Mouse (Mus musculus): ENCODE measurements at regions not wholly inside any gene's neighbourhood (a gene's known extent, or its start where the extent isn't known, plus 50 kb on each side); places are given as distances from the start of the nearest gene placed in this dataset.

DNA sequence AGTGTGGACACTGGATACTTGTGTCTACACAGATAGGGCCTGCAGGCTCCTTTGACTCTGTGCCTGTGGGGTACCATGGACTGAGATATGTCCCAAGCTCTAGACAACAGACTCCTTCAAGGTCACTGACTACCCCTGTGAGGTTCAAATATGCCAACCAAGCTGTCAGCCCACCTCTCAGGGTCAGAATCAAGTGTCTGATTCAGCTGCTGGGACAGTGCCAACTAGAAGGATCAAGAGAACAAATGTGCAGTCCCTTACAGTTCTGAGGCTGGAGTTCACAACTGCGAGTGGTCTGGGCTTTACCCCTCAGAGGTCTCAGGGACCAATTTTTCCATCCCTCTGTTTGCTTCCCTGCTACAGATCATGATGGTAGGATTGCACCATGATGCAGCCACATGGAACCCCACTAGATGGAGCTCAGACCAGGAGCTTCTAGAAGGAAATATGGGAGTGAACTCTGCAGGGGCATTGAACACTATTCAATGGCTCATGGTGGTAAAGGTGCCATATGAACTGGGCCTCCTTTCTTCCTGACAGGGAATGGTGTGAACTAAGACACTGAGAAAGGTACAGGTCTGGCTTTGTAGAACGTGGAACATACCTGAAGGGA is 581.8 kb upstream of the Mki67 start:
- H3K36me3 ChIP-seq (ENCODE audit: control insufficient read depth, insufficient read depth), result no peaks in the 10 kb centered on the region
- no peak overlapping the region for H3ac ChIP-seq (ENCODE audit: control insufficient read depth, insufficient read length)
- H3K79me2 ChIP-seq (ENCODE audit: control insufficient read depth, insufficient read depth), result no peaks in the 10 kb centered on the region
- H3K27me3 ChIP-seq (ENCODE audit: control insufficient read depth, insufficient read depth, insufficient read length), result no peaks in the 10 kb centered on the region
- H3K4me2 ChIP-seq (ENCODE audit: low read depth), result no peak overlapping the region
- TF ChIP-seq MYOD1 (IDR thresholded peaks at IDR 0.05; ENCODE audit: control insufficient read depth in 1 of 3, insufficient read length in 2 of 3, low read depth in 2 of 3) (no peak), TCF3 (IDR thresholded peaks at IDR 0.05; ENCODE audit: insufficient read length, low read depth) (no peak), E2F4 (IDR thresholded peaks at IDR 0.05; ENCODE audit: insufficient read depth) (no peak), MYOG (IDR thresholded peaks at IDR 0.05; ENCODE audit: control insufficient read depth in 1 of 3, insufficient read depth in 1 of 3, insufficient read length in 2 of 3, low read depth in 2 of 3) (no peak)
- H3K4me3 ChIP-seq, result no peak overlapping the region

DNA sequence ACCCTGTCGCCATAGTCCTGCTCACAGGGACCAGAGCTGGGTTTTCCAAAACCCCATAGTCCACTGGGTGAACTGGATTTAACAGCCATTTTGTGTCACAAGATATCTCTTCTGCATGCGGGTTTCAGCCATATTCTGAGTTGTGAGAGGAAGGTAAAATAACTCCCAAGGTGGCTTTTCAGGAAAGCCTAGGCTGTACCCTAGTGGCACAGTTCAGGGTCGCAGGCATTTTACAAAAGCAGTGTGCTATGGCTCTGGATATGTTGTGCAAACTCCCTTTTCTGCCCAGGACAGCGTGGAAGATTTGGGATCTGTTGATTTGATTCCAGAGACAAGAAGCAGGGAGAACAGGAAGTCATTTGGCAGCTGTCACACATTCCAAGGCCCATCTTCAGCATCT is 588.3 kb upstream of the Mgmt start:
- Histone ChIP-seq H3K79me2 (ENCODE audit: control insufficient read depth, insufficient read depth) (no peaks in the 10 kb centered on the region), H3K4me2 (ENCODE audit: low read depth) (no peak overlapping the region), H3K4me3 (no peak overlapping the region), H3K36me3 (ENCODE audit: control insufficient read depth, insufficient read depth) (no peaks in the 10 kb centered on the region), H3ac (ENCODE audit: control insufficient read depth, insufficient read length) (no peak overlapping the region), H3K27me3 (ENCODE audit: control insufficient read depth, insufficient read depth, insufficient read length) (no peaks in the 10 kb centered on the region)
- TF ChIP-seq TCF3 (IDR thresholded peaks at IDR 0.05; ENCODE audit: insufficient read length, low read depth), result no peak
- TF ChIP-seq MYOG (IDR thresholded peaks at IDR 0.05; ENCODE audit: control insufficient read depth in 1 of 3, insufficient read depth in 1 of 3, insufficient read length in 2 of 3, low read depth in 2 of 3), result no peak
- TF ChIP-seq SRF (IDR thresholded peaks at IDR 0.05; ENCODE audit: control insufficient read depth, insufficient read length, low read depth), result no peak
- no peak for TF ChIP-seq POLR2A (IDR thresholded peaks at IDR 0.05; ENCODE audit: insufficient read length, low read depth)
- TF ChIP-seq MYOD1 (IDR thresholded peaks at IDR 0.05; ENCODE audit: control insufficient read depth in 1 of 3, insufficient read length in 2 of 3, low read depth in 2 of 3), result no peak
- TF ChIP-seq CEBPB (IDR thresholded peaks at IDR 0.05; ENCODE audit: insufficient read depth, poor library complexity, severe bottlenecking), result no peak
- TF ChIP-seq E2F4 (IDR thresholded peaks at IDR 0.05; ENCODE audit: insufficient read depth), result no peak

DNA sequence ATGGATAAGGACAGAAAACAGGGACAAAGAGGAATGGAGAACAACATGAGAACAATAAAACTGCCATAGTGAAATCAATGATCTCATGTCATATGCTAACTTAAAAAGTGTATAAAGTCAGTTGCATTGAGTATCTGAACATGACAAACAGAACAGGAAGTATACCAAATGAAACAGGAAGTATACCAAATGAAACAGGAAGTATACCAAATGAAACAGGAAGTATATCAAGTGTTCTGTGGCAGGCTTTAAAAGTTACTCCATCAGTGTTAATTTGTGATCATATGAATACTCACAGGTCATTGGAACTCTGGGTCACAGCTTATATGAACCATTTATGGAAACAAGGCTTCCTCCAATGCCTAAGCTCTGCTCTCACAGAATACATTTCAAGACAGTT is 585.6 kb upstream of the Mgmt start:
- H3K4me2 ChIP-seq (ENCODE audit: low read depth), result no peak overlapping the region
- H3K27me3 ChIP-seq (ENCODE audit: control insufficient read depth, insufficient read depth, insufficient read length), result no peaks in the 10 kb centered on the region
- no peak overlapping the region for H3K4me3 ChIP-seq
- H3K36me3 ChIP-seq (ENCODE audit: control insufficient read depth, insufficient read depth), result no peaks in the 10 kb centered on the region
- TF ChIP-seq SRF (IDR thresholded peaks at IDR 0.05; ENCODE audit: control insufficient read depth, insufficient read length, low read depth) (no peak), REST (IDR thresholded peaks at IDR 0.05; ENCODE audit: insufficient read depth, insufficient read length) (no peak), TCF3 (IDR thresholded peaks at IDR 0.05; ENCODE audit: insufficient read length, low read depth) (no peak), MYOD1 (IDR thresholded peaks at IDR 0.05; ENCODE audit: control insufficient read depth in 1 of 3, insufficient read length in 2 of 3, low read depth in 2 of 3) (no peak)
- H3K79me2 ChIP-seq (ENCODE audit: control insufficient read depth, insufficient read depth), result no peaks in the 10 kb centered on the region
- no peak overlapping the region for H3ac ChIP-seq (ENCODE audit: control insufficient read depth, insufficient read length)

DNA sequence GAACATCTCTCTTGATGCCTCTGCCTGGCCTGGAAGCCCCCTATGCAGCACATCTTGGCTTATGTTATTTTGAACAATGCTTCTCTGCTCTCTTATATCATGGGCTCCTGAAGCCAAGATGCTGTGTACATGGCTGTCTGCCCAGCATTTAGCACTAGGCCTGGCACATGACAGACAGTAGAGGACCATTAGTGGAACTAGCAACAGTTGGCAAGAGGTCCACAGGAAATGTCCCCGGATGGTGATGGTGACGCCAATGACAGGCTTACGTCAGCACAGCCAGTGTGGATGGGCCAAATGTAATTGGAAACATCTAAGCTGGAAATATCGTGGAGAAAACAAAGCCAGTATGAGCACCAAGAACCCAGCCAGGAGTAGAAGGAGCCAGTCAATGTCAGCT is 567.1 kb upstream of the Mgmt start:
- Histone ChIP-seq H3K4me3 (no peak overlapping the region), H3K36me3 (ENCODE audit: control insufficient read depth, insufficient read depth) (no peaks in the 10 kb centered on the region), H3K27me3 (ENCODE audit: control insufficient read depth, insufficient read depth, insufficient read length) (no peaks in the 10 kb centered on the region), H3ac (ENCODE audit: control insufficient read depth, insufficient read length) (no peak overlapping the region), H3K4me2 (ENCODE audit: low read depth) (no peak overlapping the region), H3K79me2 (ENCODE audit: control insufficient read depth, insufficient read depth) (no peaks in the 10 kb centered on the region)
- TF ChIP-seq SRF (IDR thresholded peaks at IDR 0.05; ENCODE audit: control insufficient read depth, insufficient read length, low read depth) (no peak), TCF12 (IDR thresholded peaks at IDR 0.05; ENCODE audit: insufficient read depth, poor library complexity, severe bottlenecking) (no peak), CEBPB (IDR thresholded peaks at IDR 0.05; ENCODE audit: insufficient read depth, poor library complexity, severe bottlenecking) (no peak), MYOG (IDR thresholded peaks at IDR 0.05; ENCODE audit: control insufficient read depth in 1 of 3, insufficient read depth in 1 of 3, insufficient read length in 2 of 3, low read depth in 2 of 3) (no peak)

DNA sequence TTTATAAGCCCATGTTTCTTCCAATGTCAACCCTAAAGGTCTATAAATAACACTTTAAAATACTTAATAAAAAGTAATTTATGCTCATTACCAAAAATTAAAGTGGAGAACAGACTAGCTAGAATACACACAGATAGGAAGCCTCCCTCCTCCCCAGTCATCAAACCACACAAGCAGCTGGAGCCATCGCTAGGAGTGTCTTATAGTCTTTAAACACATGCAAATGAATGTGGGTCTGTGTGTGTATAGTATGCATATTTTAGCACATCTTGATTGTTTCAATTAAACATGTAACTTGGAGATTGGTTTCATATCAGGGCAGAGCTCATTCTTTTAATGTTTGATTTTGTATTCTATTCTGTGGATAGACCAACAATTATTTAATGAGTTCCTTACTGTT is 564.0 kb upstream of the Mgmt start:
- H3K4me3 ChIP-seq, result no peak overlapping the region
- H3K79me2 ChIP-seq (ENCODE audit: control insufficient read depth, insufficient read depth), result no peaks in the 10 kb centered on the region
- no peaks in the 10 kb centered on the region for H3K27me3 ChIP-seq (ENCODE audit: control insufficient read depth, insufficient read depth, insufficient read length)
- no peaks in the 10 kb centered on the region for H3K36me3 ChIP-seq (ENCODE audit: control insufficient read depth, insufficient read depth)
- TF ChIP-seq MAX (IDR thresholded peaks at IDR 0.05; ENCODE audit: low read depth) (no peak), TCF3 (IDR thresholded peaks at IDR 0.05; ENCODE audit: insufficient read length, low read depth) (no peak), REST (IDR thresholded peaks at IDR 0.05; ENCODE audit: insufficient read depth, insufficient read length) (no peak), E2F4 (IDR thresholded peaks at IDR 0.05; ENCODE audit: insufficient read depth) (no peak), MYOD1 (IDR thresholded peaks at IDR 0.05; ENCODE audit: control insufficient read depth in 1 of 3, insufficient read length in 2 of 3, low read depth in 2 of 3) (no peak), POLR2A (IDR thresholded peaks at IDR 0.05; ENCODE audit: insufficient read length, low read depth) (no peak), MYOG (IDR thresholded peaks at IDR 0.05; ENCODE audit: control insufficient read depth in 1 of 3, insufficient read depth in 1 of 3, insufficient read length in 2 of 3, low read depth in 2 of 3) (no peak), TCF12 (IDR thresholded peaks at IDR 0.05; ENCODE audit: insufficient read depth, poor library complexity, severe bottlenecking) (no peak), CEBPB (IDR thresholded peaks at IDR 0.05; ENCODE audit: insufficient read depth, poor library complexity, severe bottlenecking) (no peak)
- H3ac ChIP-seq (ENCODE audit: control insufficient read depth, insufficient read length), result no peak overlapping the region
- H3K4me2 ChIP-seq (ENCODE audit: low read depth), result no peak overlapping the region

DNA sequence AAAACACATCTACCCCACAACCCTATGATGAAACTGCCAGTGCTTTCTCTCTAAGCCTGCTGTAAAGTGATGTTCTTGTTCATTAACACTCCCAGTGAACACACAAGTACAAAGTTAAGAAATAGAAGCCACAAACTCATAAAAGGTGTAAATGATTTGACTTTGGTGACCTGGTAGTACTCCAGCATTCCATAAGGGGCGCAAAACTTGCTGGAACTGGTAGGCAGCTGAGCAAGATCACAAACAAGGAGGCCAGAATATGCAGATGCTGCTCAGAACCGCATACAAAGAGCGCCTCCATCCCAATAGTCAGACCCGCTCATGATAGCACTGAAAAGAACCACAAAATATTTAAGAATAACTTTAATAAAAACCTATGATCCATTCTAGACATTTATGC is 561.6 kb upstream of the Mgmt start:
- Histone ChIP-seq H3ac (ENCODE audit: control insufficient read depth, insufficient read length) (no peak overlapping the region), H3K4me2 (ENCODE audit: low read depth) (no peak overlapping the region), H3K27me3 (ENCODE audit: control insufficient read depth, insufficient read depth, insufficient read length) (no peaks in the 10 kb centered on the region), H3K4me3 (no peak overlapping the region), H3K36me3 (ENCODE audit: control insufficient read depth, insufficient read depth) (no peaks in the 10 kb centered on the region), H3K79me2 (ENCODE audit: control insufficient read depth, insufficient read depth) (no peaks in the 10 kb centered on the region)
- TF ChIP-seq MYOG (IDR thresholded peaks at IDR 0.05; ENCODE audit: control insufficient read depth in 1 of 3, insufficient read depth in 1 of 3, insufficient read length in 2 of 3, low read depth in 2 of 3), result no peak
- no peak for TF ChIP-seq REST (IDR thresholded peaks at IDR 0.05; ENCODE audit: insufficient read depth, insufficient read length)
- no peak for TF ChIP-seq TCF12 (IDR thresholded peaks at IDR 0.05; ENCODE audit: insufficient read depth, poor library complexity, severe bottlenecking)
- TF ChIP-seq USF1 (IDR thresholded peaks at IDR 0.05; ENCODE audit: low read depth), result no peak
- TF ChIP-seq E2F4 (IDR thresholded peaks at IDR 0.05; ENCODE audit: insufficient read depth), result no peak
- no peak for TF ChIP-seq TCF3 (IDR thresholded peaks at IDR 0.05; ENCODE audit: insufficient read length, low read depth)
- TF ChIP-seq POLR2A (IDR thresholded peaks at IDR 0.05; ENCODE audit: insufficient read length, low read depth), result no peak

Measured in myocyte (in vitro differentiated cells).